Mouse (Mus musculus) embryonic fibroblast, embryonic 13.5 days (primary cell): ENCODE data around the gene Ptprn2. TPM values are rescaled to one million over a fixed set of nuclear protein-coding genes. Genes with fewer than 3 reads are reported as not detected.

Experiments
- H3K27ac ChIP-seq: 2 replicates; pipeline ENCODE4 v1.5.1; 2012; ENCODE audit warnings: low read length, control low read depth, inconsistent platforms; ENCODE audit not compliant: insufficient read depth
- H3K4me1 ChIP-seq: 2 replicates; pipeline ENCODE4 v1.6.1; 2011; ENCODE audit warnings: low read length; ENCODE audit not compliant: control insufficient read depth, insufficient read depth
- H3K4me3 ChIP-seq: 2 replicates; pipeline ENCODE4 v1.5.1; 2011; ENCODE audit warnings: mild to moderate bottlenecking, control low read depth, low read length; ENCODE audit not compliant: insufficient read depth
- CTCF ChIP-seq: IDR thresholded peaks from 2 replicates; pipeline ENCODE4 v1.5.1; 2011; ENCODE audit warnings: mild to moderate bottlenecking, control low read depth, low read length, moderate library complexity, borderline replicate concordance; ENCODE audit not compliant: insufficient read depth
- POLR2A ChIP-seq: IDR thresholded peaks from 2 replicates; pipeline ENCODE4 v1.6.1; 2011; ENCODE audit warnings: low read depth, mild to moderate bottlenecking, control low read depth, low read length, moderate library complexity
- polyA plus RNA-seq: library from polyadenylated mRNA; stranded (reverse); fragments of >200 nt; gene quantifications from 2 replicates; pipeline ENCODE4 v1.2.4, GENCODE M21; 2011; ENCODE audit warnings: low read depth; ENCODE audit not compliant: missing spikeins, insufficient read length

The Ptprn2 gene
- 0.26 TPM in 1 of 2 replicates, not detected in the other for polyA plus RNA-seq

DNA sequence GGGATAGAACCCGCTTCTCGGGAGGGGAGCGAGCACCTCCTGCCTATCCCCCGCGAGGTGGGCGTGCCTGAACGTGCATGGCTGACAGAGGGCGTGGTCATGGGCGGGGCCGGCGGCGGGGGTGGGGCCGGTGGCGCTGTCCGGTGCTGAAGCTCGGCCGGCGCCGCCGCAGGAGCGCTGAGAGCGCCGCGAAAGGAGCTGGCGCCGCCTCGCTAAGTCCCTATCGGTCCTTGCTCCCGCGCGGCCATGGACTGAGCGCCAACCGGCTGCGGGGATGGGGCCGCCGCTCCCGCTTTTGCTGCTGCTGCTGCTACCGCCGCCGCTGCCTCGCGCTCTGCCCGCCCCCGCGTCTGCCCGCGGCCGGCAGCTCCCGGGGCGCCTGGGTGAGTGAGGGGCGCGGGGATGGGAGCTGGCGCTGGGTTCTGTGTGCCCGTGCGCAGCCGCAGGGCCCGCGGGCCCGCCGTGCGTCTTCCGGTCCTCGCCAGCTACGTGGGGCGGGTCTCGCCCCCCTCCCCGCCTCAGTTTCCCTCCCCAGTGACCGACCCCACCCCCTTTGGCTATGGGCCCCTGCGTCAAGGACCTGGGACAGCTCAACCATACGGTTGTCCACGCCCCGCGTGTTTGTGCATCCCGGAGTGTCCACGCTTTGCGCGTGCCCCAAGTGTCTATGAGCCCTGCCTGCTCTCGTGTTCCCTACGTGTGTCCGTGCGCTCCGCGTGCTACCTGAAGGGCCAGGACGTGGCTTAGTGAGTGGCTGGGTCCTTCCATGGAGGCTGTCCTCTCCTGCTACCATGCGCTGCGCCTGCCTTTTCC, at the start of gene Ptprn2:
Gene Ptprn2, plus strand, starts transcription at position 130 of the 813 bp plus-strand sequence.
- Histone ChIP-seq H3K27ac (no peak within 1 kb of the TSS), H3K4me1 (0 out of 2 replicates have a peak, but pooled peaks cover 2% of the 10 kb centered on the region), H3K4me3 (0 out of 2 replicates have a peak within 1 kb of the TSS, but pooled peaks have one; percentile 7)
- TF ChIP-seq CTCF (no peak), POLR2A (no peak)

- TF ChIP-seq POLR2A (no peak), CTCF (no peak)
Measured at GRCm38 (mm10) chr12:116436125-116436524, 49.4 kb upstream of the Ptprn2 start.

GRCm38 (mm10) chr12:116438591-116438990, 46.9 kb upstream of the Ptprn2 start:
- Histone ChIP-seq H3K27ac (no peak overlapping the region), H3K4me3 (no peak overlapping the region), H3K4me1 (no peaks in the 10 kb centered on the region)
- TF ChIP-seq POLR2A = no peak
- TF ChIP-seq CTCF = no peak

More at GRCm38 (mm10) chr12:116436125-116436524, 49.4 kb upstream of the Ptprn2 start:
- Histone ChIP-seq H3K27ac (no peak overlapping the region), H3K4me3 (no peak overlapping the region), H3K4me1 (no peaks in the 10 kb centered on the region)

GRCm38 (mm10) chr12:116442184-116442583, 43.3 kb upstream of the Ptprn2 start:
- TF ChIP-seq CTCF (no peak), POLR2A (no peak)
- H3K4me3 ChIP-seq = no peak overlapping the region
- no peaks in the 10 kb centered on the region for H3K4me1 ChIP-seq
- no peak overlapping the region for H3K27ac ChIP-seq

DNA sequence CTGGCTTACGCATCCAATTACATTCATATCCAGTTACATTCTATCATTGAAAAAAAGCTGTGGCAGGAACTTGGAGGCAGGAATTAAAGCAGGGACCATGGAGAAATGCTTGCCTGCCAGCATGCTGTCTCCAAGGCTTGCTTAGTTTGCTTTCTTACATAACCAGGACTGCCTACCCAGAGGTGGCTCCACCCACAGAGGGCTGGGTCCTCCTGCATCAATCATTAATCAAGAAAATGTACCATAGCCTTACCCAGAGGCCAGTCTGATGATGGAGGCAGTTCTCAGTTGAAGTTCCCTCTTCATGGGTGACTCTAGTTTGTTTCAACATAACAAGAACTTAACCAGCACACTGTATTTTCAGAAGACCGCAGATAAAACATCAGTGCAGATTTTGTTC, 36.0 kb upstream of the Ptprn2 start:
- no peaks in the 10 kb centered on the region for H3K4me1 ChIP-seq
- H3K27ac ChIP-seq = no peak overlapping the region
- TF ChIP-seq CTCF = no peak
- TF ChIP-seq POLR2A = no peak
- H3K4me3 ChIP-seq = no peak overlapping the region

- no peaks in the 10 kb centered on the region for H3K4me1 ChIP-seq
- H3K27ac ChIP-seq = no peak overlapping the region
- no peak overlapping the region for H3K4me3 ChIP-seq
- no peak for TF ChIP-seq CTCF
- TF ChIP-seq POLR2A = no peak
Measured at GRCm38 (mm10) chr12:116460379-116461065, 25.0 kb upstream of the Ptprn2 start.

DNA sequence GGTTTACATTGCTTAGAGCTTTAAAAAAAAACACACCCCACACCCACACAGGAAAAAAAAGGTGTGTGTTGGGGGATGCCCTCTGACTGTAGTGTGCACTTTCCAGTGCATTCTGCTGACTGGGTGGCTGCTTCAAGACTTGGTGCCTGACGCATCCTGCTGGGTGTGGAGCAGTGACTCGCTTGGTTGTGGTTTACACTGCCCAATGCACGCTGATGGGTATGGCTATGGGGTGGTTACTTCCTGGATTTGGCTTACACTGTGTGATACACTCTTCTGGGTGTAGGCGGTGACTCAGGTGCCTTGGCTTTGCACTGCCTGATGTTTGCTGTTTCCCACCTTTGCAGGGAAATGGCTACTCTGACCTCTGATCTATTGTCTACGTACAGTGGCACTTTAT, 18.5 kb upstream of the Ptprn2 start:
- Histone ChIP-seq H3K4me3 (no peak overlapping the region), H3K4me1 (no peaks in the 10 kb centered on the region), H3K27ac (no peak overlapping the region)
- TF ChIP-seq CTCF (no peak), POLR2A (no peak)

DNA sequence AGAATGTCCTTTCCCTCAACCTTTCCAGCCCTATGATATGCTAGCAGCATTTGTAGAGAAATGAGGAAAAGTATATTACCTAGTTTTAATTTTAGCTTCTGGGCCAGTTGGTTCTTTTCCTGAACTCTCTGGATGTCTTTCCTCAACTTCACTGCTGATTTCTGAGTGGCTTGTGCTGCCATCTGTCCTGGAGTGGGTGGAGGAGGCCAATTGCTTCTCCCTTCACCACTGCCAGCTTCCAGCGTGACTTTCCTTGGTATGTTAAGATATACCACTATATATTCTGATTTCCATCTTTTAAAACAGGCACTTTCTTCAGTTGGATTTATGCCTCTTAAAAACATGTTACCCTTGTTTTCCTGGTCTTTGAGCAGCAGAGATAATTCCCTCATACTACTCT, 17.2 kb upstream of the Ptprn2 start:
- TF ChIP-seq POLR2A = no peak
- TF ChIP-seq CTCF = no peak
- H3K4me3 ChIP-seq = no peak overlapping the region
- H3K4me1 ChIP-seq = no peaks in the 10 kb centered on the region
- H3K27ac ChIP-seq = no peak overlapping the region

GRCm38 (mm10) chr12:116469096-116469495, 16.4 kb upstream of the Ptprn2 start:
- H3K4me3 ChIP-seq = no peak overlapping the region
- no peak overlapping the region for H3K27ac ChIP-seq
- TF ChIP-seq CTCF = no peak
- no peak for TF ChIP-seq POLR2A
- no peaks in the 10 kb centered on the region for H3K4me1 ChIP-seq

DNA sequence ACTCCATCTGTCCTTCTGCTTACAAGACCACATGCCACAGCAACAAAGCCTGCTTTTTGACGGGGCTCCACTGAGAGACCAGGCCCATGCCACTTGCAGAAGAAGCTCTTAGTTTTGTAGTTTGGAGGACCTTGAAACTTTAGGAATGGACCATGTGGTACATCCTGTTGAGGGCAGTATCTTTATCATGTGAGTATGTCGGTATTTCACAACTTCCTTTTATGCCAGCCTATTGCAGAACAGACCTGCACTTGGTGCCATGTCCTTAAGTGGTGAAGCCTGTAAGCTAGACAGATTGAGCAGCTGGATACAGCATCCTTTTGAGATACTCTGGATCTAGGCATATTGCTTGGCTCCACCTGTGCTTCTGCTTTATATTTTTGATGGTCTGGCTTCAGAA, 12.3 kb upstream of the Ptprn2 start:
- H3K4me3 ChIP-seq = no peak overlapping the region
- TF ChIP-seq POLR2A (no peak), CTCF (no peak)
- no peak overlapping the region for H3K27ac ChIP-seq
- no peaks in the 10 kb centered on the region for H3K4me1 ChIP-seq

DNA sequence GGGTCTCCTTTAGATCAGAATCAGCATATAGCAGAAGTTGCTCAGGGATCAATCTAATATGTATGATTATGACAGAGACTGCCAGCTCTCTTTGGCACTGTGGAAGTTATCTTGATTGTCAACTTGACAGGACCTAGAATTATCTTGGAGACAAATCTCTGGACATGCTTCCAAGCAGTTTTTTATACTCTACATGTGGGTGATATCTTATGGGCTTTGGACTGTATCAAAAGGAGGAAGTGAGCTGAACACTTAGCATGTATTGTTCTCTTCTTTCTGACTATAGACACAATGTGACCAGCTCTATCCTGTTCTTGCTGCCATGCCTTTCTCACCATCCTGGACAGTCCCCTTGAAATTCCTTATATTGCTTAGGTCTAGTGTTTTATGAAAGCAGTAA, 11.8 kb upstream of the Ptprn2 start:
- no peak for TF ChIP-seq CTCF
- no peak for TF ChIP-seq POLR2A
- Histone ChIP-seq H3K4me1 (no peaks in the 10 kb centered on the region), H3K4me3 (no peak overlapping the region), H3K27ac (no peak overlapping the region)
